Mouse (Mus musculus) liver, embryonic 11.5 days (tissue): ENCODE measurements at regions not wholly inside any gene's neighbourhood (a gene's known extent, or its start where the extent isn't known, plus 50 kb on each side); places are given as distances from the start of the nearest gene placed in this dataset.
A peak's percentile ranks its signal among the peaks of the same experiment; 100 is the strongest.

Experiments used
- ATAC-seq: fragments of 200-750 bp; cut with Nextera tagmentation; replicated peaks from 2 replicates; pipeline ENCODE4 v1.8.0; 2017; ENCODE audit warnings: moderate number of reproducible peaks, mild to moderate bottlenecking, moderate TSS enrichment, moderate library complexity; ENCODE audit not compliant: low FRiP score
- DNase-seq: peaks from one replicate; pipeline ENCODE4 v3.0.0-alpha.2; 2017; ENCODE audit warnings: low spot score
- H3K27ac ChIP-seq: fragments of 300-500 bp; sonication (generic); 2 replicates; pipeline ENCODE4 v1.5.1; 2014; ENCODE audit warnings: mild to moderate bottlenecking, low read depth, low read length, control low read depth
- H3K27me3 ChIP-seq: fragments of 300-500 bp; sonication (generic); replicated peaks from 2 replicates; pipeline ENCODE4 v1.6.1; 2014; ENCODE audit warnings: low read length, mixed read lengths; ENCODE audit not compliant: control insufficient read depth, insufficient read depth
- H3K36me3 ChIP-seq: fragments of 300-500 bp; sonication (generic); 2 replicates; pipeline ENCODE4 v1.6.1; 2014; ENCODE audit warnings: mild to moderate bottlenecking, low read length, moderate library complexity, mixed read lengths; ENCODE audit not compliant: control insufficient read depth, insufficient read depth
- H3K4me1 ChIP-seq: fragments of 300-500 bp; sonication (generic); replicated peaks from 2 replicates; pipeline ENCODE4 v1.6.1; 2014; ENCODE audit warnings: low read length, mixed read lengths; ENCODE audit not compliant: control insufficient read depth, insufficient read depth
- H3K4me2 ChIP-seq: fragments of 300-500 bp; sonication (generic); 2 replicates; pipeline ENCODE4 v1.6.1; 2014; ENCODE audit warnings: mild to moderate bottlenecking, control low read depth, moderate library complexity
- H3K4me3 ChIP-seq: fragments of 300-500 bp; sonication (generic); 2 replicates; pipeline ENCODE4 v1.5.1; 2014; ENCODE audit warnings: low read depth, low read length, control low read depth
- H3K9ac ChIP-seq: fragments of 300-500 bp; sonication (generic); 2 replicates; pipeline ENCODE4 v1.6.1; 2014; ENCODE audit warnings: low read depth, low read length, control low read depth
- H3K9me3 ChIP-seq: fragments of 300-500 bp; sonication (generic); 2 replicates; pipeline ENCODE4 v1.6.1; 2016; ENCODE audit warnings: low read length, inconsistent platforms, mixed read lengths; ENCODE audit not compliant: control insufficient read depth
- WGBS: fragments of 180-500 bp; shearing (Covaris S2); extraction: QIAGEN DNeasy Blood & Tissue Kit; methylation state at CpG from one replicate; pipeline ENCODE4 v1.1.7; 2014; 5-methylcytosine and 5-hydroxymethylcytosine counted together

DNA sequence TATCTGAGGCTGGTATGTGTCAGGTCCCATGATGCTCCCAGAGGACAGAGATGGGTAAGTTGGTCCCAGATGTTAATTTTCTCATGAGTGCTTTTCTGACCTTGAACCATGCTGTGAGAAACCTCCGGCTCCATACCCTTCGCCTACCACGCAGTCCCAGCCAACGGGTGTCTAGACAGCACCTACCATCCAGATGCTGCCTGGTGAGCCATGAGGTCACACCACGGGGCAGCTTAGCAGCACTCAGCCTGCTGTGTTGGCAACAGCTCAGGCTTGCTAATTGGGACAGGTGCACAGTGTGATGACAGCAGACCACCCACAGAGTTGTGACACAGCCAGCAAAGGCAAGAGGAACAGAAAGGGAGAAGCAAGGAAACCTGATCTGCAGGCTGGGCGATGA is 122.6 kb downstream of the Adamts1 start:
- DNase-seq (peak; percentile 32), ATAC-seq (no peak)
- Histone ChIP-seq H3K9me3 (no peaks in the 10 kb centered on the region), H3K4me3 (no peak overlapping the region), H3K9ac (no peak overlapping the region), H3K36me3 (no peaks in the 10 kb centered on the region), H3K27ac (no peak overlapping the region), H3K27me3 (no peaks in the 10 kb centered on the region), H3K4me1 (peaks cover 3% of the 10 kb centered on the region; the same call in 1 of the 2 replicates), H3K4me2 (no peak overlapping the region)
- 46% methylated on average over 6 of the region's 6 CpGs for whole genome bisulfite sequencing

- Histone ChIP-seq H3K27ac (no peak overlapping the region), H3K4me1 (peaks cover 3% of the 10 kb centered on the region; the same call in 1 of the 2 replicates), H3K4me2 (no peak overlapping the region), H3K9me3 (no peaks in the 10 kb centered on the region), H3K36me3 (no peaks in the 10 kb centered on the region), H3K9ac (no peak overlapping the region), H3K4me3 (no peak overlapping the region), H3K27me3 (no peaks in the 10 kb centered on the region)
- no peak for DNase-seq
- 63% methylated on average over 1 of the region's 1 CpGs for WGBS
- no peak for ATAC-seq
These were observed 124.1 kb downstream of the Adamts1 start for GRCm38 (mm10) chr16:85678781-85679180.

DNA sequence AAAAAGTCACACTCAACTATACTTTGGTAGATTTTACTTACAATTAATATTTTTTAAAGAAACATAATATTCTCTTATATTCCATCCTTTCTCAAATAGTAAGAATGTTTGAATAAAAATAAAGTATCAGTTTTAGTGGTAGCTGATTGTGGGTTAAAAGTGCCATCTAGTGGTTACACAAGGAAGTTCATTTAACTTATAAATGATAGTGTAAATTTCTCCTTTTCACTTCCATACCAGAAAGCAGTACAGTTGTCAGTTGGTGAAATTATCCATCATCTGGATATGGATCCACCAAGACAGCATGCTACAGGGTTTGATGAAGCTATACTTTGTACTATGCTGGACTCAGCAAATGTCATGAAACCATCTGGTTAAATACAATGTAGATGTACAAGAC is 124.7 kb downstream of the Adamts1 start:
- no peaks in the 10 kb centered on the region for H3K36me3 ChIP-seq
- no peak for DNase-seq

DNA sequence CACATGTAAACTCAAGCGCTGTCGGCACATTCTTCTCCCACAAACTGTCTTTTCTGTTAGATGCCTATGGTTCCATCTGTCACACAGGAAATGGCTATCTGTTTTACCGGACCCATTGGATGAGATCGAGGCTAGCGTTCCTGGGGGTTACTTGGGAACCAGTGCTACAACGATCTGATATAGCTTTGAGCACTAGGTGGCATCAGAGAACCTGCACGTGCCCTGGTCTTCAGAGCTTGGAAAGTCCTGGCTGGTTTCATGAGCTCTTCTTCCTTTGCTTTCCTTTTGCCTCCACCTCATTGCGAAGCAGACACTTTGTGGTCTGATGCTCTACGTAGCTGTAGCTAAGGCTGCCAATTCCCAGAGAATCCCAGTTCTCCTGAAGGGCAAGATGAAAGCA is 123.8 kb upstream of the Cyyr1 start:
- Histone ChIP-seq H3K36me3 (no peaks in the 10 kb centered on the region), H3K4me1 (peaks cover 3% of the 10 kb centered on the region; the same call in 1 of the 2 replicates), H3K9me3 (no peaks in the 10 kb centered on the region), H3K27ac (no peak overlapping the region), H3K9ac (no peak overlapping the region), H3K4me3 (no peak overlapping the region), H3K4me2 (no peak overlapping the region), H3K27me3 (no peaks in the 10 kb centered on the region)
- ATAC-seq: no peak
- no peak for DNase-seq
- WGBS: 25% methylated on average over 9 of the region's 9 CpGs

More for the DNA sequence above, 124.7 kb downstream of the Adamts1 start:
- no peaks in the 10 kb centered on the region for H3K9me3 ChIP-seq
- H3K27me3 ChIP-seq: no peaks in the 10 kb centered on the region
- H3K4me3 ChIP-seq: no peak overlapping the region
- peaks cover 3% of the 10 kb centered on the region; the same call in 1 of the 2 replicates for H3K4me1 ChIP-seq
- no peak overlapping the region for H3K27ac ChIP-seq
- no peak overlapping the region for H3K9ac ChIP-seq
- no peak overlapping the region for H3K4me2 ChIP-seq
- no peak for ATAC-seq

GRCm38 (mm10) chr16:85668767-85669166 is 115.6 kb upstream of the Cyyr1 start:
- no peaks in the 10 kb centered on the region for H3K9me3 ChIP-seq
- no peak for ATAC-seq
- DNase-seq: no peak
- H3K36me3 ChIP-seq: no peaks in the 10 kb centered on the region
- 77% methylated on average over 5 of the region's 5 CpGs for WGBS
- H3K4me1 ChIP-seq: no peaks in the 10 kb centered on the region
- H3K4me3 ChIP-seq: no peak overlapping the region
- no peak overlapping the region for H3K9ac ChIP-seq
- H3K27me3 ChIP-seq: no peaks in the 10 kb centered on the region
- H3K4me2 ChIP-seq: no peak overlapping the region
- no peak overlapping the region for H3K27ac ChIP-seq

DNA sequence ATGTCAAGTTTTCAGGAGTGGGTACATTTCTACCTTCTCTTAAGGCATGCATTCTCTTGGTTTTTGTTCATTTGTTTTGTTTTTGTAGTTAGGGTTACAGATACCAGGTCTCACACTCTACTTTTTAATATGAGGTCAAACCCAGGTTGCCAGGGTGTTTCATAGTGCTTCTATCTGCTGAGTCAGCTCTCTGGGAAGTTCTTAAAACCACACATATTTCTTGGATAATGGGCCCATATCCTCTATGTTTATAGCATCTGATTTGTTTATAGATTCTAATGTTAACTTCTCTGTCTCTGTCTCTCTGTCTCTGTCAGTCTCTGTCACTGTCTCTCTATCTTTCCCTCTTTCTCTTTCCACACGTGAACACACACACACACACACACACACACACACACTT is 114.6 kb upstream of the Cyyr1 start:
- ATAC-seq: no peak
- H3K4me1 ChIP-seq: no peaks in the 10 kb centered on the region
- H3K36me3 ChIP-seq: no peaks in the 10 kb centered on the region
- H3K27ac ChIP-seq: no peak overlapping the region
- H3K9me3 ChIP-seq: no peaks in the 10 kb centered on the region
- 63% methylated on average over 1 of the region's 1 CpGs for WGBS
- DNase-seq: no peak
- H3K27me3 ChIP-seq: no peaks in the 10 kb centered on the region
- H3K4me3 ChIP-seq: no peak overlapping the region
- no peak overlapping the region for H3K4me2 ChIP-seq
- H3K9ac ChIP-seq: no peak overlapping the region

DNA sequence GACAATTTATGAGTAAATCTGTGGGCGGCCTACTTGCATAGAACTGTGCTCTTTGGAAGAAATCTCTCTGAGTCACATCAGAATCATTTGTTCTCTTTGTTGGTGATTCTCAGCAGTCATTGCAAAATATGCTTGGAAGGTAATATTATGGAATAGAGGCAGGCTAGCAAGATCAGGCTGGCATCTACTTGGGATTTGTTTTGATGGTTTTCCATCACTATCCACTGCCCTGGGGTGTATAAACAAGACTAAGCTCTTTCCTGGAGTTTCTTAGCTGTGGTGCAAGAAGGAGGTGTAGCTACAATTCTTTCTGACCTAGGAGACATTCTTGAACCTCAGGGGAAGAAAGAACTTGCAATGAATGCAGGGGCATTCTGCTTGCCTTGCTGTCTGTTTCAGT is 96.3 kb upstream of the Cyyr1 start:
- DNase-seq (no peak), ATAC-seq (no peak)
- 81% methylated on average over 1 of the region's 1 CpGs for WGBS
- no peak overlapping the region for H3K4me3 ChIP-seq
- H3K9ac ChIP-seq: no peak overlapping the region
- no peak overlapping the region for H3K27ac ChIP-seq
- no peaks in the 10 kb centered on the region for H3K4me1 ChIP-seq
- no peak overlapping the region for H3K4me2 ChIP-seq
- no peaks in the 10 kb centered on the region for H3K36me3 ChIP-seq
- H3K9me3 ChIP-seq: no peaks in the 10 kb centered on the region
- H3K27me3 ChIP-seq: no peaks in the 10 kb centered on the region

DNA sequence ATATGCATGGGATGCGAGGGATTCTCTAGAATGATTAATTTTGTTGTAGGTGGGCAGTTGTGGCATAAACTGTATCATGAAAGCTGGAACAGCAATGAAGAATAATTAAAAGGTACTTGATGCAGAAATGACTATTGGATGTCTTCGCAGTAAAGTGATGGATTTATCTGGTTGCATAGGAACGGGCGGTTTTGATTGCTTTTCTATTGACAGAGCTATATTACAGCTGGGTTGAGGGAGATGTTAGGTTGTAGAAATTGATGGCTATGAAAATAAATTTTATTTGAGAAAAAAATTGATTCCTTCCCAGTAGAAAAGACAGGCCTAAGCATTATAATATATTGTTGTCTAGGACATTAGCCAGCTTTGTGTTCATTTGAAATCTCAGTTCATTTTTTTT is 87.8 kb upstream of the Cyyr1 start:
- WGBS: 87% methylated on average over 4 of the region's 4 CpGs
- Histone ChIP-seq H3K4me3 (no peak overlapping the region), H3K36me3 (no peaks in the 10 kb centered on the region), H3K4me1 (no peaks in the 10 kb centered on the region), H3K9me3 (no peaks in the 10 kb centered on the region), H3K27ac (no peak overlapping the region), H3K9ac (no peak overlapping the region), H3K27me3 (no peaks in the 10 kb centered on the region), H3K4me2 (no peak overlapping the region)
- ATAC-seq (no peak), DNase-seq (no peak)

DNA sequence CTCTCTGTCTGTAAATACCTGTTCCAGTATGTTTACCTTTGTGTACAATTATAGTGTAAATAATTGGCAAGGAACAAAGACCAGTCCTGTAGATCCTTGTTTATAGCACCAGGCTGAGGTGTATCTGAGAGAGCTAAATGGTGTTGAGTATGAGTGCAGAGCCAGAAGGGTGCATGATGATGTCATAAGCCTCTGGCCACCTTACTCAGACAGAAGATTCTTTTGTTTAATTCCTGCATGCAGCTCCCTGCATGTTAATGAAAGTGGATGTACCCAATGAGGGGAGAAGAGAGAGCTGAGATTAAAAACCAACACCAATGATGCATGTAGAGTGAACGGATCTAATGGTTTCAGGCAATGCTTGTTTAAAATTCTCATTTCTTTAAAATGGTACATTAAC is 83.9 kb upstream of the Cyyr1 start:
- ATAC-seq (no peak), DNase-seq (no peak)
- Histone ChIP-seq H3K4me2 (no peak overlapping the region), H3K4me1 (no peaks in the 10 kb centered on the region), H3K36me3 (no peaks in the 10 kb centered on the region), H3K4me3 (no peak overlapping the region), H3K27me3 (no peaks in the 10 kb centered on the region), H3K9ac (no peak overlapping the region), H3K9me3 (no peaks in the 10 kb centered on the region), H3K27ac (no peak overlapping the region)
- WGBS: 88% methylated on average over 1 of the region's 1 CpGs
